Mouse (Mus musculus): ENCODE data around the gene Apbb2. TPM values are rescaled to one million over a fixed set of nuclear protein-coding genes. Genes with fewer than 3 reads are reported as not detected.
A peak's percentile ranks its signal among the peaks of the same experiment; 100 is the strongest.

Gene Apbb2
- polyA plus RNA-seq, 1 experiment = 36.1 TPM

- TF ChIP-seq CTCF (IDR thresholded peaks at IDR 0.05; ENCODE audit: borderline replicate concordance, insufficient read depth, low read depth, low read length) (no peak), POLR2A (IDR thresholded peaks at IDR 0.05; ENCODE audit: borderline replicate concordance, insufficient read depth, low read length) (no peak)
- no peak for DNase-seq
- 94% methylated on average over 1 of the region's 1 CpGs for WGBS
Observed at GRCm38 (mm10) chr5:66382111-66382510, 236.5 kb downstream of the Apbb2 start.

GRCm38 (mm10) chr5:66378968-66379367, 239.6 kb downstream of the Apbb2 start:
- Histone ChIP-seq H3K4me1 (ENCODE audit: control insufficient read depth, insufficient read depth, low read length) (no peaks in the 10 kb centered on the region; the same call in 1 of the 2 replicates), H3K4me3 (replicated peaks; ENCODE audit: insufficient read depth, low read depth, low read length) (no peak overlapping the region), H3K27me3 (ENCODE audit: control insufficient read depth, insufficient read depth, low read length) (no peaks in the 10 kb centered on the region), H3K27ac (ENCODE audit: insufficient read depth, low read length) (no peak overlapping the region)
- WGBS = 88% methylated on average over 6 of the region's 6 CpGs
- DNase-seq = no peak
- no peak for TF ChIP-seq POLR2A (IDR thresholded peaks at IDR 0.05; ENCODE audit: borderline replicate concordance, insufficient read depth, low read length)
- no peak for TF ChIP-seq CTCF (IDR thresholded peaks at IDR 0.05; ENCODE audit: borderline replicate concordance, insufficient read depth, low read depth, low read length)

More at GRCm38 (mm10) chr5:66382111-66382510, 236.5 kb downstream of the Apbb2 start:
- Histone ChIP-seq H3K27ac (ENCODE audit: insufficient read depth, low read length) (no peak overlapping the region), H3K27me3 (ENCODE audit: control insufficient read depth, insufficient read depth, low read length) (no peaks in the 10 kb centered on the region), H3K4me3 (replicated peaks; ENCODE audit: insufficient read depth, low read depth, low read length) (no peak overlapping the region), H3K4me1 (ENCODE audit: control insufficient read depth, insufficient read depth, low read length) (peaks cover 9% of the 10 kb centered on the region)

GRCm38 (mm10) chr5:66376589-66377270, 241.9 kb downstream of the Apbb2 start:
- Histone ChIP-seq H3K27ac (ENCODE audit: insufficient read depth, low read length) (no peak overlapping the region), H3K27me3 (ENCODE audit: control insufficient read depth, insufficient read depth, low read length) (no peaks in the 10 kb centered on the region), H3K4me1 (ENCODE audit: control insufficient read depth, insufficient read depth, low read length) (no peaks in the 10 kb centered on the region; the same call in 1 of the 2 replicates), H3K4me3 (replicated peaks; ENCODE audit: insufficient read depth, low read depth, low read length) (no peak overlapping the region)
- DNase-seq = no peak
- TF ChIP-seq CTCF (IDR thresholded peaks at IDR 0.05; ENCODE audit: borderline replicate concordance, insufficient read depth, low read depth, low read length) (no peak), POLR2A (IDR thresholded peaks at IDR 0.05; ENCODE audit: borderline replicate concordance, insufficient read depth, low read length) (no peak)
- 53% methylated on average over 14 of the region's 14 CpGs for WGBS

GRCm38 (mm10) chr5:66374413-66374812, 244.2 kb downstream of the Apbb2 start:
- no peak for DNase-seq
- H3K4me1 ChIP-seq (ENCODE audit: control insufficient read depth, insufficient read depth, low read length) = no peaks in the 10 kb centered on the region; the same call in 1 of the 2 replicates
- H3K27ac ChIP-seq (ENCODE audit: insufficient read depth, low read length) = no peak overlapping the region
- 95% methylated on average over 4 of the region's 4 CpGs for WGBS
- no peaks in the 10 kb centered on the region for H3K27me3 ChIP-seq (ENCODE audit: control insufficient read depth, insufficient read depth, low read length)
- no peak overlapping the region for H3K4me3 ChIP-seq (replicated peaks; ENCODE audit: insufficient read depth, low read depth, low read length)
- TF ChIP-seq CTCF (IDR thresholded peaks at IDR 0.05; ENCODE audit: borderline replicate concordance, insufficient read depth, low read depth, low read length) (no peak), POLR2A (IDR thresholded peaks at IDR 0.05; ENCODE audit: borderline replicate concordance, insufficient read depth, low read length) (no peak)

- 46% methylated on average over 13 of the region's 13 CpGs for WGBS
- Histone ChIP-seq H3K4me1 (ENCODE audit: control insufficient read depth, insufficient read depth, low read length) (no peaks in the 10 kb centered on the region), H3K4me3 (replicated peaks; ENCODE audit: insufficient read depth, low read depth, low read length) (no peak overlapping the region), H3K27me3 (ENCODE audit: control insufficient read depth, insufficient read depth, low read length) (no peaks in the 10 kb centered on the region), H3K27ac (ENCODE audit: insufficient read depth, low read length) (no peak overlapping the region)
- no peak for TF ChIP-seq CTCF (IDR thresholded peaks at IDR 0.05; ENCODE audit: borderline replicate concordance, insufficient read depth, low read depth, low read length)
- no peak for TF ChIP-seq POLR2A (IDR thresholded peaks at IDR 0.05; ENCODE audit: borderline replicate concordance, insufficient read depth, low read length)
- DNase-seq = no peak
Observed at GRCm38 (mm10) chr5:66373515-66374164, 244.9 kb downstream of the Apbb2 start.

- TF ChIP-seq POLR2A (IDR thresholded peaks at IDR 0.05; ENCODE audit: borderline replicate concordance, insufficient read depth, low read length) = no peak
- TF ChIP-seq CTCF (IDR thresholded peaks at IDR 0.05; ENCODE audit: borderline replicate concordance, insufficient read depth, low read depth, low read length) = no peak
- no peaks in the 10 kb centered on the region for H3K27me3 ChIP-seq (ENCODE audit: control insufficient read depth, insufficient read depth, low read length)
- no peak overlapping the region for H3K4me3 ChIP-seq (replicated peaks; ENCODE audit: insufficient read depth, low read depth, low read length)
- H3K27ac ChIP-seq (ENCODE audit: insufficient read depth, low read length) = no peak overlapping the region
- no peak for DNase-seq
- no peaks in the 10 kb centered on the region for H3K4me1 ChIP-seq (ENCODE audit: control insufficient read depth, insufficient read depth, low read length)
Observed at GRCm38 (mm10) chr5:66371131-66371530, 247.5 kb downstream of the Apbb2 start.

- no peak overlapping the region for H3K4me3 ChIP-seq (replicated peaks; ENCODE audit: insufficient read depth, low read depth, low read length)
- WGBS = 37% methylated on average over 7 of the region's 7 CpGs
- no peak overlapping the region for H3K27ac ChIP-seq (ENCODE audit: insufficient read depth, low read length)
- no peaks in the 10 kb centered on the region for H3K27me3 ChIP-seq (ENCODE audit: control insufficient read depth, insufficient read depth, low read length)
- H3K4me1 ChIP-seq (ENCODE audit: control insufficient read depth, insufficient read depth, low read length) = no peaks in the 10 kb centered on the region
- peak; percentile 45 to 52 for DNase-seq
- TF ChIP-seq CTCF (IDR thresholded peaks at IDR 0.05; ENCODE audit: borderline replicate concordance, insufficient read depth, low read depth, low read length) (peak; percentile 91), POLR2A (IDR thresholded peaks at IDR 0.05; ENCODE audit: borderline replicate concordance, insufficient read depth, low read length) (no peak)
Observed at GRCm38 (mm10) chr5:66368966-66369365, 249.6 kb downstream of the Apbb2 start.

- no peak for TF ChIP-seq CTCF (IDR thresholded peaks at IDR 0.05; ENCODE audit: borderline replicate concordance, insufficient read depth, low read depth, low read length)
- no peak for TF ChIP-seq POLR2A (IDR thresholded peaks at IDR 0.05; ENCODE audit: borderline replicate concordance, insufficient read depth, low read length)
- H3K4me3 ChIP-seq (replicated peaks; ENCODE audit: insufficient read depth, low read depth, low read length) = no peak overlapping the region
- H3K27ac ChIP-seq (ENCODE audit: insufficient read depth, low read length) = no peak overlapping the region
- H3K4me1 ChIP-seq (ENCODE audit: control insufficient read depth, insufficient read depth, low read length) = no peaks in the 10 kb centered on the region
- H3K27me3 ChIP-seq (ENCODE audit: control insufficient read depth, insufficient read depth, low read length) = no peaks in the 10 kb centered on the region
- 84% methylated on average over 11 of the region's 11 CpGs for WGBS
- DNase-seq = no peak
Observed at GRCm38 (mm10) chr5:66367641-66368040, 250.9 kb downstream of the Apbb2 start.
